Mouse (Mus musculus) hindbrain, embryonic 13.5 days (tissue): ENCODE data around the gene Cacng5. TPM values are rescaled to one million over a fixed set of nuclear protein-coding genes. Genes with fewer than 3 reads are reported as not detected.

Source experiments
- ATAC-seq: fragments of 200-750 bp; cut with Nextera tagmentation; 2 replicates; pipeline ENCODE4 v1.8.0; 2017; ENCODE audit warnings: moderate TSS enrichment; ENCODE audit not compliant: low FRiP score
- H3K27ac ChIP-seq: fragments of 300-500 bp; sonication (generic); 2 replicates; pipeline ENCODE4 v1.5.1; 2015; ENCODE audit warnings: inconsistent platforms, mild to moderate bottlenecking, moderate library complexity
- H3K27me3 ChIP-seq: fragments of 300-500 bp; sonication (generic); 2 replicates; pipeline ENCODE4 v1.6.1; 2015; ENCODE audit warnings: mild to moderate bottlenecking, inconsistent platforms
- H3K36me3 ChIP-seq: fragments of 300-500 bp; sonication (generic); 2 replicates; pipeline ENCODE4 v1.6.1; 2015; ENCODE audit warnings: mild to moderate bottlenecking, inconsistent platforms
- H3K4me1 ChIP-seq: fragments of 300-500 bp; sonication (generic); replicated peaks from 2 replicates; pipeline ENCODE4 v1.6.1; 2015; ENCODE audit warnings: inconsistent platforms
- H3K4me2 ChIP-seq: fragments of 300-500 bp; sonication (generic); 2 replicates; pipeline ENCODE4 v1.6.1; 2015; ENCODE audit warnings: inconsistent platforms, mild to moderate bottlenecking, moderate library complexity
- H3K4me3 ChIP-seq: fragments of 300-500 bp; sonication (generic); 2 replicates; pipeline ENCODE4 v1.5.1; 2015; ENCODE audit warnings: mild to moderate bottlenecking, inconsistent platforms
- H3K9ac ChIP-seq: fragments of 300-500 bp; sonication (generic); 2 replicates; pipeline ENCODE4 v1.6.1; 2015; ENCODE audit warnings: mild to moderate bottlenecking, inconsistent platforms
- H3K9me3 ChIP-seq: fragments of 300-500 bp; sonication (generic); 2 replicates; pipeline ENCODE4 v1.6.1; 2016; ENCODE audit warnings: inconsistent platforms
- WGBS: fragments of 180-500 bp; shearing (Covaris S2); methylation state at CpG from one replicate; pipeline ENCODE4 v1.1.7; 2015; 5-methylcytosine and 5-hydroxymethylcytosine counted together
- polyA plus RNA-seq: library from polyadenylated mRNA; unstranded; fragments of >200 nt; fragmentation: Nextera tagmentation; extraction: Ambion mirVana; gene quantifications from 2 replicates; pipeline ENCODE4 v1.2.1, GENCODE M21; 2015

Gene Cacng5
- 4.7 and 5.8 TPM in 2 replicates for polyA plus RNA-seq

- 6% methylated on average over 36 of the region's 36 CpGs for WGBS
- H3K9me3 ChIP-seq, result no peaks in the 10 kb centered on the region
- no peaks in the 10 kb centered on the region for H3K36me3 ChIP-seq
- H3K27ac ChIP-seq, result no peak within 1 kb of the TSS
- peak within 1 kb of the TSS; percentile 42 for H3K4me3 ChIP-seq
- ATAC-seq, result peak; percentile 80
- H3K9ac ChIP-seq, result peak within 1 kb of the TSS; percentile 73
- peaks cover 34% of the 10 kb centered on the region for H3K27me3 ChIP-seq
- peaks cover 25% of the 10 kb centered on the region for H3K4me1 ChIP-seq
- H3K4me2 ChIP-seq, result peak within 1 kb of the TSS; percentile 64
Observed at GRCm38 (mm10) chr11:107914634-107915226, at the start of gene Cacng5. TSS of gene Cacng5 (minus strand) at chr11:107915055.

GRCm38 (mm10) chr11:107957566-107958350 is 42.9 kb upstream of the Cacng5 start:
- H3K9me3 ChIP-seq, result peaks cover 3% of the 10 kb centered on the region; the same call in 1 of the 2 replicates
- peak; percentile 28; the same call in 1 of the 2 replicates for ATAC-seq
- no peaks in the 10 kb centered on the region for H3K27me3 ChIP-seq
- H3K4me1 ChIP-seq, result peaks cover 25% of the 10 kb centered on the region
- peak overlapping the region; percentile 69 for H3K27ac ChIP-seq
- WGBS, result 63% methylated on average over 13 of the region's 13 CpGs
- no peak overlapping the region for H3K4me2 ChIP-seq
- no peak overlapping the region for H3K9ac ChIP-seq
- no peak overlapping the region for H3K4me3 ChIP-seq
- H3K36me3 ChIP-seq, result peaks cover 17% of the 10 kb centered on the region; the same call in 1 of the 2 replicates

GRCm38 (mm10) chr11:107955191-107956062 is 40.6 kb upstream of the Cacng5 start:
- no peak overlapping the region for H3K4me3 ChIP-seq
- H3K36me3 ChIP-seq, result peaks cover 23% of the 10 kb centered on the region; the same call in 1 of the 2 replicates
- H3K4me1 ChIP-seq, result peaks cover 25% of the 10 kb centered on the region
- no peak overlapping the region for H3K27ac ChIP-seq
- H3K4me2 ChIP-seq, result no peak overlapping the region
- no peak overlapping the region for H3K9ac ChIP-seq
- no peaks in the 10 kb centered on the region for H3K27me3 ChIP-seq
- WGBS, result 86% methylated on average over 10 of the region's 10 CpGs
- ATAC-seq, result no peak
- peaks cover 3% of the 10 kb centered on the region; the same call in 1 of the 2 replicates for H3K9me3 ChIP-seq

GRCm38 (mm10) chr11:107951431-107951830 is 36.6 kb upstream of the Cacng5 start:
- Histone ChIP-seq H3K4me3 (no peak overlapping the region), H3K27me3 (no peaks in the 10 kb centered on the region), H3K27ac (no peak overlapping the region), H3K9ac (no peak overlapping the region), H3K4me2 (no peak overlapping the region), H3K36me3 (peaks cover 12% of the 10 kb centered on the region; the same call in 1 of the 2 replicates), H3K9me3 (no peaks in the 10 kb centered on the region), H3K4me1 (peaks cover 12% of the 10 kb centered on the region)
- 85% methylated on average over 11 of the region's 11 CpGs for WGBS
- no peak for ATAC-seq

- no peak for ATAC-seq
- Histone ChIP-seq H3K4me2 (no peak overlapping the region), H3K27ac (no peak overlapping the region), H3K4me1 (peaks cover 10% of the 10 kb centered on the region), H3K36me3 (peaks cover 12% of the 10 kb centered on the region; the same call in 1 of the 2 replicates), H3K9ac (no peak overlapping the region), H3K27me3 (no peaks in the 10 kb centered on the region), H3K9me3 (no peaks in the 10 kb centered on the region), H3K4me3 (no peak overlapping the region)
- over 99% methylated on average over 4 of the region's 4 CpGs for WGBS
Observed at GRCm38 (mm10) chr11:107950658-107951057, 35.8 kb upstream of the Cacng5 start.

- Histone ChIP-seq H3K27me3 (no peaks in the 10 kb centered on the region), H3K4me3 (no peak overlapping the region), H3K27ac (no peak overlapping the region), H3K36me3 (peaks cover 13% of the 10 kb centered on the region), H3K4me2 (no peak overlapping the region), H3K9me3 (no peaks in the 10 kb centered on the region), H3K9ac (no peak overlapping the region), H3K4me1 (peaks cover 5% of the 10 kb centered on the region)
- ATAC-seq, result no peak
- WGBS, result 81% methylated on average over 9 of the region's 9 CpGs
Observed at GRCm38 (mm10) chr11:107950211-107950610, 35.4 kb upstream of the Cacng5 start.

GRCm38 (mm10) chr11:107947951-107948350 is 33.1 kb upstream of the Cacng5 start:
- Histone ChIP-seq H3K27me3 (no peaks in the 10 kb centered on the region), H3K9ac (no peak overlapping the region), H3K27ac (no peak overlapping the region), H3K4me3 (no peak overlapping the region), H3K9me3 (no peaks in the 10 kb centered on the region), H3K4me2 (no peak overlapping the region), H3K36me3 (peaks cover 23% of the 10 kb centered on the region), H3K4me1 (peaks cover 3% of the 10 kb centered on the region)
- WGBS, result 97% methylated on average over 1 of the region's 1 CpGs
- ATAC-seq, result no peak

GRCm38 (mm10) chr11:107946823-107947222 is 32.0 kb upstream of the Cacng5 start:
- Histone ChIP-seq H3K27ac (no peak overlapping the region), H3K9ac (no peak overlapping the region), H3K4me1 (peaks cover 3% of the 10 kb centered on the region), H3K36me3 (peaks cover 23% of the 10 kb centered on the region), H3K9me3 (no peaks in the 10 kb centered on the region), H3K4me3 (no peak overlapping the region), H3K27me3 (no peaks in the 10 kb centered on the region), H3K4me2 (no peak overlapping the region)
- no peak for ATAC-seq
- WGBS, result 46% methylated on average over 5 of the region's 5 CpGs

GRCm38 (mm10) chr11:107936929-107937328 is 22.1 kb upstream of the Cacng5 start:
- Histone ChIP-seq H3K4me3 (no peak overlapping the region), H3K27me3 (no peaks in the 10 kb centered on the region), H3K9me3 (no peaks in the 10 kb centered on the region), H3K4me2 (no peak overlapping the region), H3K9ac (no peak overlapping the region), H3K27ac (no peak overlapping the region), H3K4me1 (no peaks in the 10 kb centered on the region), H3K36me3 (peaks cover 9% of the 10 kb centered on the region; the same call in 1 of the 2 replicates)
- WGBS, result 90% methylated on average over 2 of the region's 2 CpGs
- ATAC-seq, result no peak

GRCm38 (mm10) chr11:107931721-107932120 is 16.9 kb upstream of the Cacng5 start:
- Histone ChIP-seq H3K27ac (no peak overlapping the region), H3K4me2 (no peak overlapping the region), H3K9me3 (no peaks in the 10 kb centered on the region), H3K27me3 (no peaks in the 10 kb centered on the region), H3K36me3 (no peaks in the 10 kb centered on the region), H3K4me1 (no peaks in the 10 kb centered on the region), H3K4me3 (no peak overlapping the region), H3K9ac (no peak overlapping the region)
- WGBS, result 76% methylated on average over 7 of the region's 7 CpGs
- ATAC-seq, result no peak

GRCm38 (mm10) chr11:107931288-107931687 is 16.4 kb upstream of the Cacng5 start:
- no peak overlapping the region for H3K9ac ChIP-seq
- no peaks in the 10 kb centered on the region for H3K9me3 ChIP-seq
- H3K27me3 ChIP-seq, result no peaks in the 10 kb centered on the region
- no peak overlapping the region for H3K27ac ChIP-seq
- H3K4me1 ChIP-seq, result no peaks in the 10 kb centered on the region
- no peak for ATAC-seq
- WGBS, result 91% methylated on average over 11 of the region's 11 CpGs
- H3K36me3 ChIP-seq, result no peaks in the 10 kb centered on the region
- no peak overlapping the region for H3K4me3 ChIP-seq
- no peak overlapping the region for H3K4me2 ChIP-seq

GRCm38 (mm10) chr11:107929712-107930111 is 14.9 kb upstream of the Cacng5 start:
- Histone ChIP-seq H3K9me3 (no peaks in the 10 kb centered on the region), H3K4me1 (no peaks in the 10 kb centered on the region), H3K9ac (no peak overlapping the region), H3K27ac (no peak overlapping the region), H3K4me3 (no peak overlapping the region), H3K36me3 (no peaks in the 10 kb centered on the region), H3K4me2 (no peak overlapping the region), H3K27me3 (no peaks in the 10 kb centered on the region)
- no peak for ATAC-seq
- WGBS, result 62% methylated on average over 3 of the region's 3 CpGs
